Mouse (Mus musculus): ENCODE measurements at regions not wholly inside any gene's neighbourhood (a gene's known extent, or its start where the extent isn't known, plus 50 kb on each side); places are given as distances from the start of the nearest gene placed in this dataset.
"Not testable (repeated sequence)": the region's sequence is repeated elsewhere in the genome, so short reads cannot be mapped to it uniquely, and the experiment has no call there.

- DNase-seq (ENCODE audit: low read depth, low spot score): peak; percentile 31
Observed at GRCm38 (mm10) chr14:54000527-54000926, 253.4 kb downstream of the Dad1 start.

- DNase-seq (ENCODE audit: low read depth, low spot score): no peak
Observed at GRCm38 (mm10) chr14:53993427-53993826, 260.5 kb downstream of the Dad1 start.

DNA sequence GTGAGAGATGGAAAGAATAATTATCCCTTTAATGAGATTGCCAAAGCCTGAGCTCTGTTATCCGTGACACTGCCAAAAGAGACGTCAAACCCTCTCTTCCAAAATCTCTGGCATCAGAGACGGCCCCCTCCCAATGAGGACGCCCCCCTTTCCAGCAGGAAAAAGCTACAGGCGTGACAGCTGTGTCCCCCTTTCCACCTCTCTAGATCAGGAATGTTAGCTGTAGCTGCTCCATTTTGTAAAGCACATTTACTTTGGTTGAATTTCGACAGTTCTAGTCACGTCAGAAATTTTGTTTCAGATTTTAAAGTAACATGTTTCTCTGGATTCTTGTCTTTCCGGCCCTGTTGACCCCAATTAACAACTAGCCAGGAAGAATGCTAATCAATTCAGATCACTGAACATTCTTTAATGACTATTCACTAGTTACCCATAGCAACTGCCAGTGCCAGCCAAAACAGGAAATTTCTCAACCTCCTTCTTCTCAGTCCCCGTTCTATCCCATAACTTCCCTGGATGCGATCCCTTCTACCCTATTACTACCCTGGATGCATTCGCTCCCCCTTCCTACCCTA lies 261.1 kb downstream of the Dad1 start:
- DNase-seq (ENCODE audit: low read depth, low spot score): no peak

DNA sequence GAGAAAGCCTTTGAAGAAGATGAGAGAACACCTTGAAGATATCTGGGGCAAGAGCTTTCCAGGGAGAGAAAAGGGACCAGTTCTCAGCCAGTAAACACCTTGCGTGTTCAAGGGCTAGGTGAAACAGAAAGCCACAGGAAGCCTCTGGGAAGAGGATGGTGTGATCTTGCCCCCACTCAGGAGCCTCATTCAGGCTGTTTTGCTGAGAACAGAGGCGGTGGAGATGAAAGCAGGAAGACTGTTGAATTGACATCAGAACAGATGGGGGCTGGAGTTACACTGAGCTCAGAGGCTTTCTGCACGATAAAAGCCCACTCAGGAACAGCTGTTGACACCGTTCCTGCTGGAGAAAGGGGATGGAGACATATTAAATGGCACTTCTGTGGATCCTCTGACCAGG lies 262.5 kb downstream of the Dad1 start:
- no peak for DNase-seq (ENCODE audit: low read depth, low spot score)

GRCm38 (mm10) chr14:53980771-53981170 lies 273.1 kb downstream of the Dad1 start:
- no peak for DNase-seq (ENCODE audit: low read depth, low spot score)

DNA sequence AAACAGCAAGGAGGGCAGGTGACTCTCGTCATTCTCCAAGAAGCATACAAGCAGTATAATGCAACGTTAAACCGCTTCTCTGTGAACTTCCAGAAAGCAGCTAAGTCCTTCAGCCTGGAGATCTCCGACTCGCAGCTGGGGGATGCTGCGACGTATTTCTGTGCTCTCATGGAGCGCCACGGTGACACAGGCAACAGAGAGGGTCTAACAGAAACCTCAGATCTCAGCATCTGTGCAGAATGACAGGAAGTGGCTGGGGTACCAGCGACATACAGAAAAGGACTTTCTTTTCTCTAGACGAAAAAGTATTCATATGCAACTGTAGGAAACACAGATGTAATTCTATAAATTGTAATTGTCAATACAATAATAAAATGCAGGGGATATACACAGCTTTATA lies 292.5 kb downstream of the Dad1 start:
- not testable (repeated sequence) for DNase-seq (ENCODE audit: low read depth, low spot score)

DNA sequence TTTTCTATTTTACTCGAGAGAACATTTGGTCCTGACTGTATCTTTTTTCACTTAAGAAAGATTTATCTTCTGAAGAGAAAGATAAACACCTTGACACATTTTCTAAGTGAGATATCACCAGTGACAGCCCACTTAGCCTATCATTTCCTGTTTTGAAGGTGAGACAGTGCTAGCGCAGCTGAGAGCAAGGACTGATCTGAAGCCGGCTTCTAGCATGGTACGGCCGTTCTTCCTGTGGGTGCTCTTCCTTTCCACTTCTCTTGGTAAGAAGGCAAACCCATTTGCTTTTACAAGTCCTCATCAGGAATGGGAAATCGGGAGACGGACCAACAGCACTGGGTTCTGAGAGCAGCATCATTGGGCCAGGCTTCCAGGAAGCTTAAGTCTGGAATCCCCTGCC lies 293.1 kb downstream of the Dad1 start:
- no peak for DNase-seq (ENCODE audit: low read depth, low spot score)

DNA sequence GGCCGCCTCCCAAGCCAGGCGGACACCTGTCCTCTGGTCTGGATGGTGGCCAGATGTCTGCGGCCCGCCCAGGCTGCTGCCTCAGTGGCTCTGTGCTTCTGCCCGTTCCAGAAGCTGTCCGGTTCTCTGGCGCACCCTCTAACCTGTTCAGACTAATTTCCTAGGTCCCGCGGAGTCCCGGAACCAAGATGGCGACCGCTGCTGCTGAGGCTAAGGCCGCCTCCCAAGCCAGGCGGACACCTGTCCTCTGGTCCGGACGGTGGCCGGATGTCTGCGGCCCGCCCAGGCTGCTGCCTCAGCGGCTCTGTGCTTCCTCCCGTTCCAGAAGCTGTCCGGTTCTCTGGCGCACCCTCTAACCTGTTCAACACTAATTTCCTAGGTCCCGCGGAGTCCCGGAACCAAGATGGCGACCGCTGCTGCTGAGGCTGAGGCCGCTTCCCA lies 318.1 kb downstream of the Dad1 start:
- DNase-seq (ENCODE audit: low read depth, low spot score): not testable (repeated sequence)

GRCm38 (mm10) chr14:53935336-53935735 lies 318.6 kb downstream of the Dad1 start:
- not testable (repeated sequence) for DNase-seq (ENCODE audit: low read depth, low spot score)

- DNase-seq (ENCODE audit: low read depth, low spot score): no peak
Observed at GRCm38 (mm10) chr14:53910871-53911270, 343.0 kb downstream of the Dad1 start.

DNA sequence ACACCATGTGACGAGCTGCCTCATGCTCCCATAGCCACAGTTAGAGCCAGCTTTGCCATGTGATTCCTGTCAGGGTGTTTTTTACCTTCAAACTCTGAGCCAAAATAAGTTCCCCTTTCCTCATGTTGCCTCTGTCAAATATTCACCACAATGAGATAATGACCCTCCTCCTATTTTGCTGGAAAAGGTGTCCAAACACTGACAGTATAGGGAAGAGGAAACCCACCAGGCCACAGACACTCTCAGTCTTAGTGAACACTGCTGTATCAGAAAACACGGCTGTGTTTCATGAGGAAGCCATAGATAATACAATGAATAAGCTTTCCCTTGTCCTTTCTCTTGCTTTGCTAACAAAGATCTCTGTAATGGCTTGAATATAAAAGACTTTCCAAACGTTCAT lies 349.3 kb downstream of the Dad1 start:
- no peak for DNase-seq (ENCODE audit: low read depth, low spot score)

- no peak for DNase-seq (ENCODE audit: low read depth, low spot score)
Observed at GRCm38 (mm10) chr14:53901103-53901502, 352.8 kb downstream of the Dad1 start.

- peak; percentile 10 for DNase-seq (ENCODE audit: low read depth, low spot score)
Observed at GRCm38 (mm10) chr14:53881304-53881703, 372.6 kb downstream of the Dad1 start.

DNA sequence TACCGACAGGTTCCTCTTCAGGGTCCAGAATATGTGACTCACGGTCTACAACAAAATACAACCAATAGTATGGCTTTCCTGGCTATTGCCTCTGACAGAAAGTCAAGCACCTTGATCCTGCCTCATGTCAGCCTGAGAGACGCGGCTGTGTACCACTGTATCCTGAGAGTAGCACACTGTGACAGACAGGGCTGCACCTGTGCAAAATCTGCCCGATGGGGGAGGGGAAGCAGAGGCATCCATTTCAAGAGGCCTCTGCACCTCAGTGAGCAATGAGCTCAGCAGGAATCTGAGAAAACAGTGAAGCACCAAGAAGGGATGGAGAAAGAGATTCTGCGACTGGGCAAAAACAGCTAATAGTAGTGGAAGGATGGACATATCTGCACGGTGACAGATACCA lies 377.3 kb downstream of the Dad1 start:
- DNase-seq (ENCODE audit: low read depth, low spot score): no peak

- DNase-seq (ENCODE audit: low read depth, low spot score): no peak
Observed at GRCm38 (mm10) chr14:53875736-53876135, 378.2 kb downstream of the Dad1 start.

GRCm38 (mm10) chr14:53847049-53847448 lies 406.9 kb downstream of the Dad1 start:
- no peak for DNase-seq (ENCODE audit: low read depth, low spot score)

DNA sequence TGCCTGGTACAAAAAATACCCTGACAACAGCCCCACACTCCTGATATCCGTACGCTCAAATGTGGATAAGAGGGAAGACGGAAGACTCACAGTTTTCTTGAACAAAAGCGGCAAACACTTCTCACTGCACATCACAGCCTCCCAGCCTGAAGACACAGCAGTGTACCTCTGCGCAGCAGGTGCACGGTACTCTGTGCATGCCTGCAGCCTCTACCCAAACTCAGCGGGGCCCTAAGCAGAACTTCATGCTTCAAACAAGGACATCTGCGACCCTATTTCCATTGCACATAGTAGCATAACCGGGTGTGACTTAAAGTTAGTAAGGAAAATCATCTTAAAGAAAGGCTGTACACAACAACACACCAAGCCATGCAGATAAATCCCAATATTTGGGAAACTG lies 408.3 kb downstream of the Dad1 start:
- DNase-seq (ENCODE audit: low read depth, low spot score): no peak

DNA sequence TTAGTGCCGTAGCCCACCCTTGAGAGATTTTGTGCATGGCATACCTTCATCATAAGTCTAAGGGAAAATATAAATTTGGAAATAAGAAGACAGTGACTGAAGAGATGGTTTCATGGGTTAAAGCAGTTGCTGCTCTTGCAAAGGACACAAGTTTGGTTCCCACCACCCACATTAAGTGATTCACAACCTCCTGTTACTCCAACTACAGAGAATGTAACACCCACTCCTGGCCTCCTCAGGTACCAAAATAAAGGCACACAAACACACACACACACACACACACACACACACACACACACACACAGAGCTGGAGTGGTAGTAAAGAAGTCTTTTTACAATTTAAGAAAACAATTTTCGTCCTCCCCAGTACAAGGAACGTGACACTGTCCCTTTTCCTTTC lies 421.4 kb downstream of the Dad1 start:
- DNase-seq (ENCODE audit: low read depth, low spot score): peak; percentile 46

GRCm38 (mm10) chr14:53831651-53832050 lies 422.3 kb downstream of the Dad1 start:
- no peak for DNase-seq (ENCODE audit: low read depth, low spot score)

DNA sequence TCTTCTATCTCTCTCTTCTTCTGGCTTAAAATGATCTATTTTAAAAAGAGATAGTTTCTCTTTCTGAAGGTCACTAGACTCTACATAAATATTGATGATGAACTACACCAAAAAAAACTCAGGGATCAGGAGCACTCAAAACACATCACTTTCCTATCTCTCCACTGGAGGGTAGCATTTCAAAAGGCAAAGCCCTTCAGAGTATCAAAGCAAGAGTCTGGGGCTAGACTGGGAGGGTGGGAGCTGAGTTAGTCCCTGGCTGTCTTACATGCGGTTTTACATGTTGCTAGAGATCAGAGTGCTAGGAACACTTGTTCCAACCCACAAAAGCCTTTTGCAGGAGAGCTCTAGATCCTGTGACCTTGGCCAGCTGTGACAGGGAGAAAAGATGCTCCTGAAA lies 423.2 kb downstream of the Dad1 start:
- peak; percentile 77 for DNase-seq (ENCODE audit: low read depth, low spot score)

DNA sequence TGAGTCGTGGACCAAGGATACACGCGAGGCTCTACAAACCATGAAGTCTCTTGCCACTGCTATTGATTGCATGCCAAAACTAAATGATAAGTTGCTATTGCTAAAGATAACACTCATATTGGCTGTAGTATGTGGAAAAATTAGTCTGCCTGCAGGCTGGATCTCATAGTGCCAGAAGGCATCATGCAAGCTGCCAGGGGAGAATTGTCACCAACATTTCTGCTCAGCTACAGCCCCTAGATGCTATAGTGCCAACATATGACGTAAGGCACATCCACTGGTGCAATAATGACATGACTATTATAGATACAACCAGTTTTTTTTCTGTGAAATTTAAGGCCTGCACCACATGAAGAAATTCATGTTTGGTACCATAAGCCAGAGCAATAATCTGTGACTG lies 427.1 kb downstream of the Dad1 start:
- no peak for DNase-seq (ENCODE audit: low read depth, low spot score)

DNA sequence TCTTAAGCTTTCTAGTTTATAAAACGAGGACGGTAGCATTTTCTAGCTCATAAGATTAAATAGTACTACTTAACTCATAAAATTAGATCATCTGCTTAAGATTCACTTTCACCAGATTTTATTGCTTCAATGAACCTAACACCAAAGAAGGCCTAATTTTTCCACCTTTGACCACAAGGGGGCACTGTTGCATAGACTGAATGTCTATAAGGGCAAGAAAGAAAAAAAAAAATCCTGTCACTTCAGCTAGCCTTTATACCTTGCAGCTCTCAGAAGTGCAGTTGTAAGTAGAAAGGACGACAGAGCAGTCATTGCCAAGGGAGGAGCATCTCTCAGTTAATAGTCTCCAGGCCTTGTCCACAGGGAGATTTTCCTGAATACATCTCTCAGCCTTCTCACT lies 447.7 kb downstream of the Dad1 start:
- DNase-seq (ENCODE audit: low read depth, low spot score): peak; percentile 60

DNA sequence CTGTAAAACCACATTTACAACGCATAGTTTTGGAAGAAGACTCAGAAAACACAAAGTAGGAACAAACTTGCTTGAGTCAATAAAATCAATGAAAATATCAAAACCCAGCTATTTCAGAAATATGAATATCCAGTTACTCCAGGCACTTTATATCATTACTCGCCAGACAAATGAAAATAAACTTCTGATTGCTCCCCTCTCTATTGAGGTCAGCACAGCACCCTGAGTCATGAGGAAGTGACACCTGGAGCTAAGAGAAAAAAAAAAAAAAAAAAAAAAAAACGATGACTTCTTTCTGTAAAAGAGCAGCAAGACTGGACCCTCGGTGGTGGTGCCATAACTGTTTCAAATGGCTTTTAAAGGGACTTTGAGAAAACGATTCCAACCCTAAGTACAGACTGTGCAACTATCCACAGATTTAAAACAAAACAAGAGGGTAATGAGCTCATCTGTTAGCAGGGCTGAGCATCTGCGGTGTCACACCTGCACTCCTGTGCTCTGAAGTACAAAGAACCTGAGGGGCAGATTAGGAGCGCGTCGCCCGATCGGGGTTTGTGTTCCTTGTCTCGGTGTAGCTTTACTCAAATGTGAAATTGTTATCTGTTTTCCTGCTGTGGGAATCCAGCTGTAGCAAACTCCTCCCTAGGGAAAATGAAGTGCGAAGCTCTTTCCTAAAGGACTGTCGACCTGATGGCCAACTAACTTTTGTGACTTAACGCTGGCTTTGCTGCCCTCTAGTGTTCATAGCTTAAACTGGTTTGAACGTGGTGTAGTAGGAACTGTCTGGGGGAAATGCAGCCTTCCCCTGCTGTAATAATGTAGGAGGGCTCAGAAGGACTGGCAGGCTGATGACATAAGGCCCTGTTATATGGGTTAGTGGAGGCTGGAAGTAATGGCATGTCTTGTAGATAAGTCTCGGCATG lies 449.9 kb downstream of the Dad1 start:
- DNase-seq (ENCODE audit: low read depth, low spot score): peak; percentile 84
